Mouse (Mus musculus): ENCODE measurements around the gene Fcgbp. TPM values are rescaled to one million over a fixed set of nuclear protein-coding genes. Genes with fewer than 3 reads are reported as not detected.
"Not testable (repeated sequence)": the region's sequence is repeated elsewhere in the genome, so short reads cannot be mapped to it uniquely, and the experiment has no call there.

Fcgbp gene
- polyA plus RNA-seq, 1 experiment from 2014 or later = 0.80 TPM

GRCm38 (mm10) chr7:28084215-28084614 lies 13.2 kb downstream of the Fcgbp start:
- no peaks in the 10 kb centered on the region for H3K36me3 ChIP-seq (replicated peaks; ENCODE audit: control insufficient read depth, insufficient read depth)
- H3K4me1 ChIP-seq (replicated peaks; ENCODE audit: control insufficient read depth, insufficient read depth, low read length) = no peaks in the 10 kb centered on the region
- H3K4me2 ChIP-seq (replicated peaks) = no peak overlapping the region
- ATAC-seq (ENCODE audit: low FRiP score) = no peak
- WGBS = 70% methylated on average over 7 of the region's 7 CpGs
- no peak overlapping the region for H3K27ac ChIP-seq
- no peak overlapping the region for H3K9ac ChIP-seq
- no peak overlapping the region for H3K4me3 ChIP-seq (replicated peaks; ENCODE audit: low read length)
- no peak for DNase-seq (ENCODE audit: low spot score)
- no peaks in the 10 kb centered on the region for H3K9me3 ChIP-seq (ENCODE audit: control insufficient read depth, low read length)
- H3K27me3 ChIP-seq (ENCODE audit: control insufficient read depth, insufficient read depth, low read length) = no peaks in the 10 kb centered on the region

- ATAC-seq (ENCODE audit: low FRiP score) = no peak
- DNase-seq (ENCODE audit: low spot score) = no peak
- Histone ChIP-seq H3K4me2 (replicated peaks) (no peak overlapping the region), H3K4me1 (replicated peaks; ENCODE audit: control insufficient read depth, insufficient read depth, low read length) (no peaks in the 10 kb centered on the region), H3K9me3 (ENCODE audit: control insufficient read depth, low read length) (no peaks in the 10 kb centered on the region), H3K27me3 (ENCODE audit: control insufficient read depth, insufficient read depth, low read length) (no peaks in the 10 kb centered on the region), H3K36me3 (replicated peaks; ENCODE audit: control insufficient read depth, insufficient read depth) (no peaks in the 10 kb centered on the region), H3K4me3 (replicated peaks; ENCODE audit: low read length) (no peak overlapping the region), H3K9ac (no peak overlapping the region), H3K27ac (no peak overlapping the region)
- WGBS = 86% methylated on average over 16 of the region's 16 CpGs
These were observed 15.2 kb downstream of the Fcgbp start for GRCm38 (mm10) chr7:28086236-28086635.

GRCm38 (mm10) chr7:28093541-28093940 lies 22.5 kb downstream of the Fcgbp start:
- no peaks in the 10 kb centered on the region for H3K9me3 ChIP-seq (ENCODE audit: control insufficient read depth, low read length)
- H3K4me2 ChIP-seq (replicated peaks) = no peak overlapping the region
- H3K4me3 ChIP-seq (replicated peaks; ENCODE audit: low read length) = no peak overlapping the region
- ATAC-seq (ENCODE audit: low FRiP score) (no peak), DNase-seq (ENCODE audit: low spot score) (no peak)
- no peak overlapping the region for H3K9ac ChIP-seq
- 42% methylated on average over 11 of the region's 11 CpGs for WGBS
- no peaks in the 10 kb centered on the region for H3K4me1 ChIP-seq (replicated peaks; ENCODE audit: control insufficient read depth, insufficient read depth, low read length)
- H3K27me3 ChIP-seq (ENCODE audit: control insufficient read depth, insufficient read depth, low read length) = no peaks in the 10 kb centered on the region
- H3K27ac ChIP-seq = no peak overlapping the region
- H3K36me3 ChIP-seq (replicated peaks; ENCODE audit: control insufficient read depth, insufficient read depth) = no peaks in the 10 kb centered on the region

GRCm38 (mm10) chr7:28099101-28099500 lies 28.1 kb downstream of the Fcgbp start:
- no peak overlapping the region for H3K27ac ChIP-seq
- H3K9ac ChIP-seq = no peak overlapping the region
- no peak overlapping the region for H3K4me3 ChIP-seq (replicated peaks; ENCODE audit: low read length)
- H3K27me3 ChIP-seq (ENCODE audit: control insufficient read depth, insufficient read depth, low read length) = no peaks in the 10 kb centered on the region
- ATAC-seq (ENCODE audit: low FRiP score) (no peak), DNase-seq (ENCODE audit: low spot score) (no peak)
- 94% methylated on average over 16 of the region's 16 CpGs for WGBS
- peaks cover 7% of the 10 kb centered on the region; the same call in 1 of the 2 replicates for H3K9me3 ChIP-seq (ENCODE audit: control insufficient read depth, low read length)
- H3K4me2 ChIP-seq (replicated peaks) = no peak overlapping the region
- H3K4me1 ChIP-seq (replicated peaks; ENCODE audit: control insufficient read depth, insufficient read depth, low read length) = no peaks in the 10 kb centered on the region
- no peaks in the 10 kb centered on the region for H3K36me3 ChIP-seq (replicated peaks; ENCODE audit: control insufficient read depth, insufficient read depth)

GRCm38 (mm10) chr7:28100596-28101590 lies 29.9 kb downstream of the Fcgbp start:
- Histone ChIP-seq H3K27me3 (ENCODE audit: control insufficient read depth, insufficient read depth, low read length) (no peaks in the 10 kb centered on the region), H3K4me3 (replicated peaks; ENCODE audit: low read length) (no peak overlapping the region), H3K9ac (no peak overlapping the region), H3K4me1 (replicated peaks; ENCODE audit: control insufficient read depth, insufficient read depth, low read length) (no peaks in the 10 kb centered on the region), H3K27ac (no peak overlapping the region), H3K9me3 (ENCODE audit: control insufficient read depth, low read length) (peaks cover 7% of the 10 kb centered on the region; the same call in 1 of the 2 replicates), H3K36me3 (replicated peaks; ENCODE audit: control insufficient read depth, insufficient read depth) (no peaks in the 10 kb centered on the region), H3K4me2 (replicated peaks) (no peak overlapping the region)
- DNase-seq (ENCODE audit: low spot score) (no peak), ATAC-seq (ENCODE audit: low FRiP score) (no peak)
- WGBS = 66% methylated on average over 17 of the region's 17 CpGs

- not testable (repeated sequence) for H3K9me3 ChIP-seq (ENCODE audit: control insufficient read depth, low read length); H3K27me3 ChIP-seq (ENCODE audit: control insufficient read depth, insufficient read depth, low read length); H3K36me3 ChIP-seq (replicated peaks; ENCODE audit: control insufficient read depth, insufficient read depth); DNase-seq (ENCODE audit: low spot score); ATAC-seq (ENCODE audit: low FRiP score); H3K9ac ChIP-seq; H3K4me2 ChIP-seq (replicated peaks); H3K4me3 ChIP-seq (replicated peaks; ENCODE audit: low read length); H3K27ac ChIP-seq; H3K4me1 ChIP-seq (replicated peaks; ENCODE audit: control insufficient read depth, insufficient read depth, low read length)
- WGBS = 58% methylated on average over 5 of the region's 5 CpGs
These were observed 31.9 kb downstream of the Fcgbp start for GRCm38 (mm10) chr7:28102936-28103335.

GRCm38 (mm10) chr7:28104670-28105069 lies 33.6 kb downstream of the Fcgbp start:
- Histone ChIP-seq H3K9me3 (ENCODE audit: control insufficient read depth, low read length) (no peaks in the 10 kb centered on the region), H3K27me3 (ENCODE audit: control insufficient read depth, insufficient read depth, low read length) (no peaks in the 10 kb centered on the region), H3K4me1 (replicated peaks; ENCODE audit: control insufficient read depth, insufficient read depth, low read length) (no peaks in the 10 kb centered on the region), H3K27ac (no peak overlapping the region), H3K36me3 (replicated peaks; ENCODE audit: control insufficient read depth, insufficient read depth) (no peaks in the 10 kb centered on the region), H3K4me2 (replicated peaks) (peak overlapping the region; percentile 50), H3K4me3 (replicated peaks; ENCODE audit: low read length) (peak overlapping the region; percentile 14), H3K9ac (no peak overlapping the region; the same call in 1 of the 2 replicates)
- ATAC-seq (ENCODE audit: low FRiP score) (peak; percentile 68), DNase-seq (ENCODE audit: low spot score) (peak; percentile 32)
- 5% methylated on average over 23 of the region's 23 CpGs for WGBS

- no peak for DNase-seq (ENCODE audit: low spot score)
- Histone ChIP-seq H3K27me3 (ENCODE audit: control insufficient read depth, insufficient read depth, low read length) (no peaks in the 10 kb centered on the region), H3K4me3 (replicated peaks; ENCODE audit: low read length) (no peak overlapping the region), H3K27ac (no peak overlapping the region), H3K4me1 (replicated peaks; ENCODE audit: control insufficient read depth, insufficient read depth, low read length) (no peaks in the 10 kb centered on the region), H3K9ac (no peak overlapping the region), H3K4me2 (replicated peaks) (no peak overlapping the region), H3K9me3 (ENCODE audit: control insufficient read depth, low read length) (no peaks in the 10 kb centered on the region), H3K36me3 (replicated peaks; ENCODE audit: control insufficient read depth, insufficient read depth) (no peaks in the 10 kb centered on the region)
- no peak for ATAC-seq (ENCODE audit: low FRiP score)
- 92% methylated on average over 11 of the region's 11 CpGs for WGBS
These were observed 35.2 kb downstream of the Fcgbp start for GRCm38 (mm10) chr7:28106241-28106640.

GRCm38 (mm10) chr7:28114648-28115047 lies 43.6 kb downstream of the Fcgbp start:
- no peak overlapping the region for H3K9ac ChIP-seq

More at GRCm38 (mm10) chr7:28114648-28115047, 43.6 kb downstream of the Fcgbp start:
- Histone ChIP-seq H3K36me3 (replicated peaks; ENCODE audit: control insufficient read depth, insufficient read depth) (no peaks in the 10 kb centered on the region), H3K4me3 (replicated peaks; ENCODE audit: low read length) (no peak overlapping the region), H3K27me3 (ENCODE audit: control insufficient read depth, insufficient read depth, low read length) (no peaks in the 10 kb centered on the region), H3K27ac (no peak overlapping the region), H3K9me3 (ENCODE audit: control insufficient read depth, low read length) (no peaks in the 10 kb centered on the region), H3K4me1 (replicated peaks; ENCODE audit: control insufficient read depth, insufficient read depth, low read length) (no peaks in the 10 kb centered on the region), H3K4me2 (replicated peaks) (no peak overlapping the region)
- DNase-seq (ENCODE audit: low spot score) = no peak
- no peak for ATAC-seq (ENCODE audit: low FRiP score)
- 85% methylated on average over 2 of the region's 2 CpGs for WGBS

All from hindbrain, embryonic 14.5 days (tissue).